Mouse (Mus musculus): ENCODE measurements around the gene Gm47959. TPM values are rescaled to one million over a fixed set of nuclear protein-coding genes. Genes with fewer than 3 reads are reported as not detected.

The Gm47959 gene
- polyA plus RNA-seq, 1 experiment, result not detected

DNA sequence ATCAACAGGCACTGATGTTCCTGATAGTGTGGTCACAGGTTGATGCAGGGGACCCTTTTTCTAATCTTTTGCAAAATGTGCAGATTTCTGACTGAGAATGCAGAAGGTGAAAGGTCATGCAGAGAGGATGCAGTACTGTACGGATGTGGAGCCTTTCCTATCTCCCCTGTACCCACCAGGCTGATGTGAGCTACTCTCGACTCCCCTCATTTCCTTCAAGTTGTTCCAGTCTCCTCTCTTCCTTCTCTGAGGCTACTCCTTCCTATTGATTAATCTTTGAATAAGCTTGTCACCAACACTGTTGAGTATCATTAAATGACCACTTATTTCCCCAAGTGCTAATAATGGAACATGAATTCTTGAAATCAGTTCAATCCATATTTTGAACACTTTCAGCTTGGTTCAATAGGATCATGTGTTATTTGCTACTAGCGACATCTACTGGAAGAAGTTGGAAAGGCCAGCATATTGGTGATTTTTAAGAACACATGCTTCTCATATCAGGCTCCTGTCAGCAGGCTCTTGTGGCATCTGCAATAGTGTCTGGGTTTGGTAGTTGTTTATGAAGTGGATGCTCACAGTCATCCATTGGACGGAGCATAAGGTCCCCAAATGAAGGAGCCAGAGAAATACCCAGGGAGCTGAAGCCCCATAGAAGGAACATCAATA, 12.7 kb upstream of the Gm47959 start:
- Histone ChIP-seq H3K4me1 (no peaks in the 10 kb centered on the region), H3K9me3 (peaks cover 13% of the 10 kb centered on the region), H3K4me3 (replicated peaks) (no peak overlapping the region), H3K36me3 (replicated peaks; ENCODE audit: low read length) (no peaks in the 10 kb centered on the region), H3K27me3 (replicated peaks) (peaks cover 5% of the 10 kb centered on the region)
- TF ChIP-seq GATA1 (IDR thresholded peaks at IDR 0.05; ENCODE audit: borderline replicate concordance, low read length), result no peak

DNA sequence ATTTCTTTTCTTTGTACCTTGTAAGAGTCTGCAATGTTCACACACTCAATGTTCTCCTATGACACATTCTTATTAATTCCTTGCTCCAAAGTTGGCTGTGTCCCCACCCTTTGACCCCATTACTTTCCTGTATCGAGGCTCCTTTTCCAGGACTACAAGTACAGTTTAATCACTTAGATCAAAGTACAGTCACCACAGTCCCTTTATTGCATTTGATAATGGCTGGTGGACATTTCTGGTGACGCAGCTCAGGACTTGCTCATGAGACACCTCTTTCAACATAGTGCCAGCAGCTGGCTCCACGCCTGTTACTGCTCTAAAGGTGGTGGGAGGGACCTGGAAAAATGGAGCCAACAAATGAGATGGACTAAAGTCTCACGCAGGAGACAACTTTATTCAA, 9.3 kb upstream of the Gm47959 start:
- H3K27me3 ChIP-seq (replicated peaks), result peaks cover 5% of the 10 kb centered on the region
- no peaks in the 10 kb centered on the region for H3K4me1 ChIP-seq
- no peak overlapping the region for H3K4me3 ChIP-seq (replicated peaks)
- TF ChIP-seq GATA1 (IDR thresholded peaks at IDR 0.05; ENCODE audit: borderline replicate concordance, low read length), result no peak
- no peak for TF ChIP-seq FLI1 (IDR thresholded peaks at IDR 0.05; ENCODE audit: low read length)
- H3K36me3 ChIP-seq (replicated peaks; ENCODE audit: low read length), result no peaks in the 10 kb centered on the region
- H3K9me3 ChIP-seq, result no peaks in the 10 kb centered on the region

DNA sequence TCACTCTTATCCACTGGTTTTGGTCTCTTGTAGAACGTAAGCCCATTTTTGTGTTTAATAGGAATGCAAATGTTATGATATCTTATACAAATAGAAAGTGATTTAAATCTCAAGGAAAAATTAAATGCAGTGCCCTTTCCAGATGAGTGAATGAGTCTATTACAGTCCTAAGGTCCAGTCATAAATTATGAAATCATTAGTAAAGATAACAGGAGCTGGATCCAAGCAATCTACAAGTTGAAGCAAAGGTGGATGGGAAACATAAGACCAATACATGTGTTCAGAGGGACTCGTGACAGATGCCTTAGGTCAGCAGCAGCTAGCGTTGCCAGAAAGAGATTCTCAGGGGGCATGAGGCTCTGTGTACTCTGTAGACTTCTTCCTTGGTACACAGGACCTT, 8.8 kb upstream of the Gm47959 start:
- Histone ChIP-seq H3K4me1 (no peaks in the 10 kb centered on the region), H3K36me3 (replicated peaks; ENCODE audit: low read length) (no peaks in the 10 kb centered on the region), H3K9me3 (no peaks in the 10 kb centered on the region), H3K4me3 (replicated peaks) (no peak overlapping the region), H3K27me3 (replicated peaks) (peaks cover 5% of the 10 kb centered on the region)
- TF ChIP-seq GATA1 (IDR thresholded peaks at IDR 0.05; ENCODE audit: borderline replicate concordance, low read length) (no peak), FLI1 (IDR thresholded peaks at IDR 0.05; ENCODE audit: low read length) (no peak)

DNA sequence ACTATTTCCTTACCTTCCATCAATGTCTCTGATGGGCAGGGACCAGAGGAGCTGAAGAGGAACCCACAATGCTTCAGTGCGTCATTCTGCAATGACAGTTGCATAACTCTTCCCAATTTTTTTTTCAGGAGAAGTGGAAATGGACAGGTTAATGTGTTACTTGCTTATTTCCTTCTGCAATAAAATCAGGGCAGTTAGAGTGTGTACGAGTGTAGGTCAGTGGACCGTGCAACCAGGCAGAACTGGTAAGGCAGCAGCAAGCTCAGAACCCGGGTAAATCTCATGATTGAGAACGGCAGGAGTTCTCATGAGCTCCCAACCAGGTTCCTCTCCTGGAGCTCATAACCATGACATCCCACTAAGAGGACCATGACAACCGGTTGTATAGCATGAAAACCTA, 8.3 kb upstream of the Gm47959 start:
- Histone ChIP-seq H3K4me3 (replicated peaks) (no peak overlapping the region), H3K27me3 (replicated peaks) (peaks cover 5% of the 10 kb centered on the region), H3K36me3 (replicated peaks; ENCODE audit: low read length) (no peaks in the 10 kb centered on the region), H3K9me3 (no peaks in the 10 kb centered on the region), H3K4me1 (no peaks in the 10 kb centered on the region)
- TF ChIP-seq GATA1 (IDR thresholded peaks at IDR 0.05; ENCODE audit: borderline replicate concordance, low read length), result no peak
- no peak for TF ChIP-seq FLI1 (IDR thresholded peaks at IDR 0.05; ENCODE audit: low read length)

DNA sequence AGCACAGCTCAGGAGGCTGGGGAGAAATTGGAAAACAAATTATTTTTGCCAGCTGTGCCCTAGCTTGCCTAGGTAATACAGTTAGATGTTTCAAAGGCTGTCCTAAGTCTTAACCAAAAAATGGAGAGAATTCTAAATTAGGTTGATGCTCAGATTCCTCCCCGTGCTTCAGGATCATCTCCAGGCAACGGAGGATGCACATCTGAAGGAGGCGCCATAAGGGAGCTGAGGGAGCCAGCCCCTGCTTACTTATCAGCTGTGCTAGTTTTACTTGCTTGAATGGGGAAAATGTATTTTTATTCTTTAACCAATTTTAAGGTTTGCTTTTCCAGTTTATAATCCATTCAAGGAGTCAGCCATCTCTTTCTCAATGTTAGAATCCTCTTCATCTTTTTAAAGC, 6.4 kb upstream of the Gm47959 start:
- TF ChIP-seq FLI1 (IDR thresholded peaks at IDR 0.05; ENCODE audit: low read length) (no peak), GATA1 (IDR thresholded peaks at IDR 0.05; ENCODE audit: borderline replicate concordance, low read length) (no peak)
- Histone ChIP-seq H3K4me1 (no peaks in the 10 kb centered on the region), H3K27me3 (replicated peaks) (peaks cover 5% of the 10 kb centered on the region), H3K36me3 (replicated peaks; ENCODE audit: low read length) (no peaks in the 10 kb centered on the region), H3K4me3 (replicated peaks) (no peak overlapping the region), H3K9me3 (no peaks in the 10 kb centered on the region)

DNA sequence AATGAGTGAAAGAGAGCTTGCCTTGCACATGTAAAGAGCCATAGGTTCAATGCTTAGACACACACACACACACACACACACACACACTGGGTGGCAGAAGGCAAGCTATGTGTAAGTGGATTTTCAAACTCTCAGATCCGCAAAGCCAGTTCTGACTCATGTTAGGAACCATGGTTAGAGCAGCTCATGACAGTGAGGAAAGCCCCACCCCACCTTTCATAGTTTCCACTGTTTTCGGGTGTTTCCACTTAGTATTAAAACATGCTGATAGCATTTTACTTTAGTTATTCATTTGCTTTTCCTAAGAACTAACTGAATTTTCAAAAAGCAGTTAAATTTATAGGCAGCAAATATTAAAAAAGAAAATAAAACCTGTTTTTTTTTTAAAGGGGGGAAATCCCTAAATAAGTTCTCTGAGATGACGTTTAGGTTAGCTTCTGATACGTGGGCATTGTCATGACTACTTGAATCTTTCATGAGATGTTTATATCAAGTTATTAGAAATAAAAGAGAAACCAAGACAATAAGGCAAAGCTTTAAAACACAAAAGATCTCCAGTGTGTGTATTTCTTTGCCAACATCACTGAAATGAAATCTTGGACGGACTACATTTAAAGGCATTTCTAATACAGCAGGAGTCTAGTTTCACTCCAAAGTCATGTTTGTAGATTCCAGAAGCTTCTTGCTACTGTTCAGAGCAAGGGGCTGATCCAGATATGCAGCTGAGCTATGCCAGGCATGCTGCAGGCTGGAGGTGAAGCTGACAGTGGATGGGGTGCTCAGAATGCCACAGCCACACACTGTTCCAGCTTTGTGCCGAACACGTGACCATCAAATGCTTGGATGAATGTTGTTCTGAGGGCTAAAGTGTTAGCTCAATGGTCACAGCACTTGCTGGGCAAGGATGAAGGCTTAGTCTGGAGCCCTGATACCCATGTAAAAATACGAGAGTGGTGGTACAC, 6.2 kb downstream of the Gm47959 start:
- TF ChIP-seq GATA1 (IDR thresholded peaks at IDR 0.05; ENCODE audit: borderline replicate concordance, low read length) (no peak), FLI1 (IDR thresholded peaks at IDR 0.05; ENCODE audit: low read length) (no peak)
- Histone ChIP-seq H3K36me3 (replicated peaks; ENCODE audit: low read length) (no peaks in the 10 kb centered on the region), H3K9me3 (peaks cover 17% of the 10 kb centered on the region; the same call in 1 of the 2 replicates), H3K27me3 (replicated peaks) (no peaks in the 10 kb centered on the region), H3K4me1 (no peaks in the 10 kb centered on the region), H3K4me3 (replicated peaks) (no peak overlapping the region)

DNA sequence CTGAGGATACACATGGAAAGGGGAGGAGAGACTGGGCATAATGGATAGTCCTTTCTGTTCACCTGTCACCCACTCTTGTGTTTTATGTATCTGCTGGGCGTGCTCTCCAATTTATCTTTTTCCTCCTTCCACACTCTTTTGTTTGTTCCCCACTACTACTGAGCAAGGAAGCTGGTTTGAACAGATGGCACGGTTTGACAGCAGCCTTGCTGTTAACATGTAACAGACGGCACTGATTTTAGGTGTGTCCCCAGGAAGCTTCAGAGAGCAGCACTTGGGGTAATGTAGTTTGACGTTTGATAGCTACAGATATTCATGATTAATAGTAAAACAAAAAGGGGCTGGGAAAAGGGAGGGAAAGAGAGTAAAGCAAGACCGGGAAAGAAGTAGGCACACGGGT, 7.1 kb downstream of the Gm47959 start:
- no peak overlapping the region for H3K4me3 ChIP-seq (replicated peaks)
- H3K36me3 ChIP-seq (replicated peaks; ENCODE audit: low read length), result no peaks in the 10 kb centered on the region
- no peak for TF ChIP-seq GATA1 (IDR thresholded peaks at IDR 0.05; ENCODE audit: borderline replicate concordance, low read length)
- TF ChIP-seq FLI1 (IDR thresholded peaks at IDR 0.05; ENCODE audit: low read length), result no peak
- H3K9me3 ChIP-seq, result peaks cover 20% of the 10 kb centered on the region; the same call in 1 of the 2 replicates
- no peaks in the 10 kb centered on the region for H3K4me1 ChIP-seq
- H3K27me3 ChIP-seq (replicated peaks), result no peaks in the 10 kb centered on the region

DNA sequence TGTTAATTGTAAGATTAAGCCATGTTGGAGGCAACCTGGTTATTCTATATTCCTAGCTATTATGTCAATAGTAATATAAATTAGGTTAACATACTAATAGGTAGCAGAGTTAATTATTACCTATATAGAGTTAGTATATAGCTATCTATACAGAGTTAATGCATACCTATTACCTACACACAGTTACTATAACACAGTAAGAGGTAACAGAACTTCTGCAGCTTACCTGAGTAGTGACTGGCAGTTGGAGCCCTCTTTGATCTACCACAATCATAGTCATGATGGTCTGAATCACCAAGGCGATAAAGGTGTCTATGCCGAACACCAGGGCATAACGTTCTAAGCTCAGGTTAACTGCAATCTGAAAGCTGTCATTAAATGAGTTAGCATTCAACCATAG, 14.1 kb downstream of the Gm47959 start:
- H3K4me3 ChIP-seq (replicated peaks), result no peak overlapping the region
- H3K9me3 ChIP-seq, result 0 out of 2 replicates have a peak, but pooled peaks cover 10% of the 10 kb centered on the region

DNA sequence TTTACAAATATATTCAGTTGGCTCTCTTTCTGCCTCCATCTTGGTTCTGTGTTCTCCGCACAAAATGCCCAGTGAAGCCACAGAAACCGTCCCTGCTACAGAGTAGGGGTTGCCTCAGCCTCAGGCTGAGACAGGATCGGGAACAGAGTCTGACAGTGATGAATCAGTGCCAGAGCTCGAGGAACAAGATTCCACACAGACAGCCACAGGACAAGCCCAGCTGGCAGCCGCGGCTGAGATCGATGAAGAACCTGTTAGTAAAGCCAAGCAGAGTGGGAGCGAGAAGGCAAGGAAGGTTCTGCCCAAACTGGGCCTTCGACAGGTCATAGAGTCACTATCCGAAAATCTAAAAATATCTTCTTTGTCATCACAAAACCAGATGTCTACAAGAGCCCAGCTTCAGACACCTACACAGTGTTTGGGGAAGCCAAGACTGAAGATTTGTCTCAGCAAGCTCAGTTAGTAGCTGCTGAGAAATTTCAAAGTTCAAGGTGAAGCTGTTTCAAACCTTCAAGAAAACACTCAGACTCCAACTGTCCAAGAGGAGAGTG, 15.1 kb downstream of the Gm47959 start:
- Histone ChIP-seq H3K9me3 (0 out of 2 replicates have a peak, but pooled peaks cover 10% of the 10 kb centered on the region), H3K36me3 (replicated peaks; ENCODE audit: low read length) (no peaks in the 10 kb centered on the region), H3K27me3 (replicated peaks) (no peaks in the 10 kb centered on the region), H3K4me1 (no peaks in the 10 kb centered on the region), H3K4me3 (replicated peaks) (no peak overlapping the region)
- no peak for TF ChIP-seq FLI1 (IDR thresholded peaks at IDR 0.05; ENCODE audit: low read length)
- TF ChIP-seq GATA1 (IDR thresholded peaks at IDR 0.05; ENCODE audit: borderline replicate concordance, low read length), result no peak

More for the DNA sequence above, 14.1 kb downstream of the Gm47959 start:
- Histone ChIP-seq H3K4me1 (no peaks in the 10 kb centered on the region), H3K27me3 (replicated peaks) (no peaks in the 10 kb centered on the region), H3K36me3 (replicated peaks; ENCODE audit: low read length) (no peaks in the 10 kb centered on the region)
- TF ChIP-seq GATA1 (IDR thresholded peaks at IDR 0.05; ENCODE audit: borderline replicate concordance, low read length) (no peak), FLI1 (IDR thresholded peaks at IDR 0.05; ENCODE audit: low read length) (no peak)
